Mouse (Mus musculus): ENCODE results near the gene Osbpl3.

- TF ChIP-seq CTCF (IDR thresholded peaks at IDR 0.05; ENCODE audit: low read depth) = no peak
- TF ChIP-seq EP300 (optimal IDR thresholded peaks at IDR 0.05) = no peak
Observed at GRCm38 (mm10) chr6:50503031-50503430, 47.0 kb upstream of the Osbpl3 start.

Measured in stomach, postnatal 0 days (tissue).